Mouse (Mus musculus): Measurements from ENCODE around the gene St6galnac5.

DNA sequence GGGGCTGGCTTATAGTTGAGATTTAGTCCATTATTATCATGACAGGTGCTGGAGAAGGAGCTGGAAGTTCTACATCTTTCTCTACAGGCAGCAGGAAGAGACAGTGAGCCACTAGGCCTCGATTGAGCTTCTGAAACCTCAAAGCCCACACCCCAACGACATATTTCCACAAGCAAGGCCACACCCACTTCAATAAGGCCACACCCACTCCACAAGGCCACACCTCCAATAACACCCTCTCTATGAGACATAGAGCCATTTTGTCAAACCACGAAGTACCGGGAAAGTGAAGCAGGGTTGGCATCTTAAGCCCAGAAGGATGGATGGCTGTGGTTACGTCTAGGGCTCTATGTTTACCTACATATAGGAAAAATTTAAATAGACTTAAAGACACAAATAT, 84.8 kb downstream of the St6galnac5 start:
- no peak for TF ChIP-seq CTCF (conservative IDR thresholded peaks at IDR 0.05; ENCODE audit: low read length)
- no peak for TF ChIP-seq POU5F1 (IDR thresholded peaks at IDR 0.05; ENCODE audit: borderline replicate concordance, low read length)
- no peak for TF ChIP-seq NANOG (IDR thresholded peaks at IDR 0.05; ENCODE audit: borderline replicate concordance, low read length)

Data from E14TG2a.4 (cell line).